Mouse (Mus musculus) G1E (cell line): ENCODE results near the gene 9130230L23Rik. TPM values are rescaled to one million over a fixed set of nuclear protein-coding genes. Genes with fewer than 3 reads are reported as not detected.

Experiments used
- ATAC-seq: 2 replicates; pipeline ENCODE4 v1.8.0; 2016; ENCODE audit warnings: mild to moderate bottlenecking; ENCODE audit not compliant: insufficient number of reproducible peaks, poor library complexity, low FRiP score, severe bottlenecking; ENCODE audit errors: extremely low read depth
- DNase-seq: peaks from one replicate; pipeline ENCODE4 v3.0.0; 2012; ENCODE audit warnings: low spot score
- H3K27me3 ChIP-seq: 2 replicates; pipeline ENCODE4 v1.6.1; 2012; ENCODE audit warnings: mild to moderate bottlenecking, low read length, inconsistent platforms; ENCODE audit not compliant: insufficient read depth
- H3K36me3 ChIP-seq: replicated peaks from 2 replicates; pipeline ENCODE3; 2012; ENCODE audit warnings: mild to moderate bottlenecking, inconsistent platforms
- H3K4me1 ChIP-seq: 2 replicates; pipeline ENCODE4 v1.6.1; 2012; ENCODE audit warnings: low read depth, low read length, inconsistent platforms, mixed read lengths; ENCODE audit not compliant: insufficient read depth
- H3K4me3 ChIP-seq: 2 replicates; pipeline ENCODE4 v1.5.1; 2012; ENCODE audit warnings: low read depth, mild to moderate bottlenecking, inconsistent platforms, low read length, moderate library complexity, mixed read lengths
- H3K9me3 ChIP-seq: replicated peaks from 2 replicates; pipeline ENCODE4 v1.6.1; 2012; ENCODE audit warnings: inconsistent platforms
- CTCF ChIP-seq: IDR thresholded peaks from 2 replicates; pipeline ENCODE4 v1.5.1; 2012; ENCODE audit warnings: low read depth, low read length, inconsistent platforms, mixed read lengths
- GATA1 ChIP-seq: IDR thresholded peaks from 2 replicates; pipeline ENCODE4 v1.6.1; 2012; ENCODE audit warnings: borderline replicate concordance, low read length, inconsistent platforms, mixed read lengths
- GATA2 ChIP-seq: IDR thresholded peaks from 2 replicates; pipeline ENCODE4 v1.6.1; 2012; ENCODE audit warnings: low read depth, low read length, inconsistent platforms, borderline replicate concordance
- POLR2AphosphoS5 ChIP-seq: IDR thresholded peaks from 2 replicates; pipeline ENCODE4 v1.6.1; 2012; ENCODE audit warnings: low read depth, low read length, inconsistent platforms; ENCODE audit not compliant: insufficient replicate concordance
- TAL1 ChIP-seq: conservative IDR thresholded peaks from 2 replicates; pipeline ENCODE4 v1.6.1; 2012; ENCODE audit warnings: low read depth, low read length, inconsistent platforms, mixed read lengths
- polyA plus RNA-seq: library from polyadenylated mRNA; stranded (reverse); fragments of >175 nt; gene quantifications from 2 replicates; pipeline ENCODE4 v1.2.3, GENCODE M21; 2012
- total RNA-seq, 2 experiments: library from RNA; stranded (forward) in 1 of 2; stranded (reverse) in 1 of 2; fragments of 200-1000 nt in 1 of 2; fragments of >200 nt in 1 of 2; fragmentation: Nextera tagmentation in 1 of 2; gene quantifications; 2 replicates each; pipeline ENCODE4 v1.2.3; 2014 to 2017

The 9130230L23Rik gene
- total and polyA plus RNA-seq, 3 experiments, result 0.49 TPM; not detected in 2

DNA sequence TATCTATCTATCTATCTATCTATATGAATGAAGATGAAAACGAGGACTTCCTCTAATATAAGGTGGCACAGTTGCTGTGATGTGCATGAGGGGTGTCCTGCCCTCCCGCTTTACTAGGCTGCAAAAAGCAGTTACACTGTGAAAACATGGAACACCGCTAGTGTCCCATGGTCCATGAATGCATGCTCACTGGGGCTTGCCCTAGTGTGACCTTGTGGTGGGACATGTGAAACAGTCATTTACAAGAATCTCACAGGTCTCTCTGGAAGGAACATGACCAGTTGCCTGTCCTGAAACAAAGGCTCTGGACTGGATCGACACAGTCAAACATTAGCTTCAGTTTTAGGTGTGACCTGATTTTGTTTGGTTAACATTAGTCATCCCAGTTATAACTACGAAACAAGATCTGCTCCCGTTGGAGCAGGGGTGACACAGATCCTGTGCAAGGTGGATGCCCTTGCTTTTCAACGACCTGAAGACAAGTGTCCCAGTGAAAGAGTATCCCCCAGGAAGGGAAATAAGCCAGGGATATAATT is 36.7 kb upstream of the 9130230L23Rik start:
- TF ChIP-seq GATA2 (no peak), TAL1 (no peak), CTCF (no peak), GATA1 (no peak)
- DNase-seq (no peak), ATAC-seq (no peak)
- H3K9me3 ChIP-seq, result no peaks in the 10 kb centered on the region; the same call in 1 of the 2 replicates
- no peaks in the 10 kb centered on the region for H3K27me3 ChIP-seq
- no peaks in the 10 kb centered on the region for H3K36me3 ChIP-seq
- H3K4me1 ChIP-seq, result no peaks in the 10 kb centered on the region
- H3K4me3 ChIP-seq, result no peak overlapping the region

DNA sequence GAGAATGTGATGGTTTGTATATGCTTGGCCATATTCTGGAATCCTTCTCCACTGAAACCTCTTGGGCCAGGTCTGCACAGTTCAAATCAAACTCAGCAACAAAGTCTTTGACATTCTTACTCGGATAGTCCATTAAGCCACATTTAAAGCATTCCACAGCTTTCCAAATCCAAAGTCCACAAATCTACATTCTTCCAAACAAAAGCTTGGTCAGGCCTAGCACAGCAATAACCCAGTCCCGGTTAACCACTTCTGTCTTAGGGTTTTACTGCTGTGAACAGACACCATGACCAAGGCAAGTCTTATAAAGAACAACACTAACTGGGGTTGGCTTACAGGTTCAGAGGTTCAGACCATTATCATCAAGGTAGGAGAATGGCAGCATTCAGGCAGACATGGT is 35.7 kb upstream of the 9130230L23Rik start:
- no peak for TF ChIP-seq CTCF
- TF ChIP-seq TAL1, result no peak
- no peak for TF ChIP-seq POLR2AphosphoS5
- TF ChIP-seq GATA2, result no peak
- TF ChIP-seq GATA1, result no peak
- no peak overlapping the region for H3K4me3 ChIP-seq
- H3K36me3 ChIP-seq, result no peaks in the 10 kb centered on the region
- H3K4me1 ChIP-seq, result no peaks in the 10 kb centered on the region
- no peaks in the 10 kb centered on the region; the same call in 1 of the 2 replicates for H3K9me3 ChIP-seq
- ATAC-seq, result no peak
- DNase-seq, result no peak
- no peaks in the 10 kb centered on the region for H3K27me3 ChIP-seq

DNA sequence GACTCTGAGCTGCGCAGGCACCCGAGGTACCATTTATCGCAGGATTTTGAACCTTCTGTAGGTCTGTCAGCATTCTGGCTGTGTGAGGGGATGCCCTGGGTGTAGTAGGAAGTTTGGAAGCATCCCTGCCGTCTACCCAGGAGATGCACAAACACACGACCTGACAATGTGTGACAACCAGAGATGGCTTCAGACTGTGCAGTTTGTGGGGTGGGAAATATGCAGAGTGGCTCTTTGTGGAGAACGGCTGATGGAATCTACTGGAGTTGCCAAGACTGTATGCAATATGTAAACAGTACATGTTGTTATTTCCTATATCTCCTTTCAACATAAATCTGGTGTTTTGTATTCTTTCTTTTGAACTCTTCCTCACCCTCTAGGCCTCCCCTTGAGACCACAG is 33.0 kb upstream of the 9130230L23Rik start:
- H3K9me3 ChIP-seq, result no peaks in the 10 kb centered on the region
- no peaks in the 10 kb centered on the region for H3K36me3 ChIP-seq
- H3K27me3 ChIP-seq, result no peaks in the 10 kb centered on the region
- no peak overlapping the region for H3K4me3 ChIP-seq
- no peaks in the 10 kb centered on the region for H3K4me1 ChIP-seq
- ATAC-seq (no peak), DNase-seq (no peak)
- TF ChIP-seq GATA1 (no peak), CTCF (no peak), POLR2AphosphoS5 (no peak), GATA2 (no peak), TAL1 (no peak)

DNA sequence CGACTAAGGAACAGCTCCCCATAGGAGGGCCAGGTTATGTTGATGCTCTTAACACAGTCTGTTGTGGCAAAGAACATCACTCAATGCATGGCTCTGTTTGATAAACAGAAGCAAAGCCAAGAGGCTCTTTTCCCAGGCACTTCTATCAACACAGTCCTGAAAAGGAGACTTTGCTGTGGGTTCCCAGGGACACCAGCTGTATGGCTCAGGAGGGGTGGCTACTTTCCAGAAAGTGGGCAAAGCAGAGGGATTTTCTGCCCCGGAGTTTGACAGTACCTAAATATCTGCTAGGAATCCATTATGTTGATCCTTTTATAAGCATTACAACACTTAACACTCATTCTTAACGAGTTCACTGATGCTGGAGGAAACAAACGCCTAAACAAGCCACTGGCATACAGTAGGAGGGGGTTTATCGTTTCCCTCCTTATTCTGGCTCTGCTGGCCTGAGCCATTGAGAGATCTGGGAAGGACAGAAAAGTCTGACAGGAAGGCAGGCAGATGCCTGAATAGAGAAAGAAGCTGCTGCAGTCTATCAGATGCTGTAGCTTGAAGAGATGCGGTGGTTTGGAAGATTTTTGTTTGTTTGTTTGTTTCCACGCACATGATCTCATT is 32.5 kb upstream of the 9130230L23Rik start:
- H3K4me1 ChIP-seq, result no peaks in the 10 kb centered on the region
- no peaks in the 10 kb centered on the region for H3K27me3 ChIP-seq
- DNase-seq (no peak), ATAC-seq (no peak)
- H3K4me3 ChIP-seq, result no peak overlapping the region
- TF ChIP-seq CTCF (no peak), TAL1 (no peak), GATA2 (no peak), POLR2AphosphoS5 (no peak)
- no peaks in the 10 kb centered on the region for H3K36me3 ChIP-seq
- H3K9me3 ChIP-seq, result no peaks in the 10 kb centered on the region

DNA sequence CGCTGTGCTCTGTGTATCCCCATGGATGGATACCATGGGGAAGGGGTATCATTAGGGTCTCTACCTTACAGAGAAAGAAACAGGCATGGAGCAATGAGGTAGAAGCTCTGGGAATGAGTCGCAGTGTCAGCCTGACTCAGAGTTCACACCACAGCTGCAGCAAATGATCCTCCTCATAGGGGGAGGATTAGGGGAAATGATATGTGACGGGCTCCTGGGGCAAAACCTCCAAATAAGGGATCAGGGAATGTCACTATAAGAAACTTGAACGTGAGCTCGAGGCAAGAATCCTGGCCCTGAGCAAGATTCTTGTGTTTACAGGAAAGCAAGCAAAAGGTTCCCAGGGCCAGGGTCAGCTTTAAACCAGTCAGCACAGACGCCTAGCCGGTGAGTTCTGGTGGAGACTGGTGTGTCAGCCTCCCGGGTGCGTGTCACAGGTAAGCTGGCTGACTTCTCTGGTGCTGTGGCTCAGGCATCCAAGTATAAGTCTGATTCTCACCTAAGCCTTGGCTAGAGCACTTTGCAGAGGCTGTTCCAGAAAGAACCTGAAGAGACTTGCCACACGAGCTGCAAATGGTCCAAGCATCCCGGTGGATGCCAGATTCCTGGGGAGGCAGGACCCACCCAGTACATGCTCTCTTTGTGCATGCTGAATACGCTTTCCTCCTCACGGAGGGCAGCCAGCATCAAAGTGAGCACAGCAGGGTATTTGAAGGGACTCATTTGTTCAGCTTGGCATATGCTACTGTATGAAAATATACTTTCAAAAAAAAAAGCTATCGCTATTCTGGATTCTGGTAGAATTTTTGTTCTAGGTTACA is 30.5 kb upstream of the 9130230L23Rik start:
- TF ChIP-seq CTCF (no peak), POLR2AphosphoS5 (no peak), GATA1 (no peak), TAL1 (no peak), GATA2 (no peak)
- Histone ChIP-seq H3K27me3 (no peaks in the 10 kb centered on the region), H3K4me3 (no peak overlapping the region), H3K4me1 (no peaks in the 10 kb centered on the region), H3K36me3 (no peaks in the 10 kb centered on the region), H3K9me3 (no peaks in the 10 kb centered on the region)
- no peak for ATAC-seq
- DNase-seq, result no peak

DNA sequence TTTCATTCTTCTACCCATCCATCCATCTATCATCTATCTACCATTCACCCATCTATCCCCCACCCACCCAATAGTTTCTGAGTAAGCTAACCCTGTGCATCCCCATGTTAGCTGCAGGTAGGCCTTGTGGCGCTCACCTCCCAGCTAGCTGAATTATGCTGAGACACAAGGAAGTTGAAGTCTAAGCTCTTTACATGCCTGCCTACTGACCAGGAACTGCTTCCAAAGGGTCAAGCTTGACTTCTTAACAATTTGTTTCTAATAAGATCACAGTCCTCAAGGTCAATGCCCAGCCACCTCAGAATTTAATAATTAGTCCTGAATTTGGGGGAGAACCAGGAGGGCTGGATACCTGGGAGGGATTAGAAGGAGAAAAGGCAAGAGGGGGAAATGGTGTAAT is 28.7 kb upstream of the 9130230L23Rik start:
- ATAC-seq (no peak), DNase-seq (no peak)
- H3K27me3 ChIP-seq, result no peaks in the 10 kb centered on the region
- no peaks in the 10 kb centered on the region for H3K36me3 ChIP-seq
- H3K4me1 ChIP-seq, result no peaks in the 10 kb centered on the region
- no peak overlapping the region for H3K4me3 ChIP-seq
- no peak for TF ChIP-seq TAL1
- TF ChIP-seq GATA1, result no peak
- TF ChIP-seq CTCF, result no peak
- TF ChIP-seq GATA2, result no peak
- no peak for TF ChIP-seq POLR2AphosphoS5
- no peaks in the 10 kb centered on the region for H3K9me3 ChIP-seq
